ENCODE assay signal across 8 mouse cellular contexts in genomic region chr3:144719901-144720747, GRCm38 (mm10). TPM values are rescaled to one million over a fixed set of nuclear protein-coding genes. Genes with fewer than 3 reads are reported as not detected.
DNase-seq lines count a peak whose midpoint lies in the region; ATAC-seq and TF ChIP-seq lines count a peak whose summit lies in the region.

Sh3glb1 (minus strand) TSS chr3:144720335.

- intact Hi-C loops in gastrocnemius, adult 2 months (cut with DNase I): loop anchor here (1.0 to 10.0 kb wide), 2 partner anchors 28 to 515 kb away; partner anchors contain the start of gene Lmo4
- intact Hi-C loops in left cerebral cortex, adult 2 months (cut with DNase I): loop anchor here (1.0 to 10.0 kb wide), 5 partner anchors 28 to 515 kb away; partner anchors contain the start of genes Hs2st1, Lmo4, Odf2l and Selenof

- no peak for TF ChIP-seq CTCF in gastrocnemius, adult 2 months (IDR thresholded peaks at IDR 0.05)
- TF ChIP-seq CTCF in hindbrain, postnatal 0 days (IDR thresholded peaks at IDR 0.05; ENCODE audit: low read depth): peak; percentile 99
- TF ChIP-seq CTCF in left cerebral cortex, adult 2 months (IDR thresholded peaks at IDR 0.05): no peak; the same call in none of the 2 replicates

- peaks cover 12% of the 10 kb centered on the region for H3K4me1 ChIP-seq in hindbrain, postnatal 0 days (ENCODE audit: insufficient read depth, low read length)

- peak within 1 kb of the TSS; percentile 89 for H3K4me2 ChIP-seq in hindbrain, postnatal 0 days (ENCODE audit: low read depth, low read length)

- WGBS in hindbrain, postnatal 0 days: under 1% methylated on average over 55 of the region's 98 CpGs

- H3K9me3 ChIP-seq in hindbrain, postnatal 0 days (ENCODE audit: low read length): no peaks in the 10 kb centered on the region

- peak within 1 kb of the TSS; percentile 96 for H3K27ac ChIP-seq in gastrocnemius, adult 2 months
- H3K27ac ChIP-seq in hindbrain, postnatal 0 days: peak within 1 kb of the TSS; percentile 98
- peak within 1 kb of the TSS; percentile 94 for H3K27ac ChIP-seq in left cerebral cortex, adult 2 months

- H3K36me3 ChIP-seq in hindbrain, postnatal 0 days (ENCODE audit: insufficient read depth, low read length): no peaks in the 10 kb centered on the region

- H3K4me3 ChIP-seq in gastrocnemius, adult 2 months: peak within 1 kb of the TSS; percentile 76
- peak within 1 kb of the TSS; percentile 87 for H3K4me3 ChIP-seq in hindbrain, postnatal 0 days (ENCODE audit: low read length)
- H3K4me3 ChIP-seq in left cerebral cortex, adult 2 months: peak within 1 kb of the TSS; percentile 67

- DNase-seq in WW6 (ENCODE audit: low read depth, low spot score): peak; percentile 57
- peak; percentile 99 to 100 for DNase-seq in cerebellum, postnatal 4 days (ENCODE audit: low spot score in 2 of 2)
- peak; percentile 99 for DNase-seq in gastrocnemius, adult 2 months
- peak; percentile 96 for DNase-seq in hindbrain, postnatal 0 days (ENCODE audit: low spot score)
- peak; percentile 96 to 100 for DNase-seq in left cerebral cortex, adult 2 months (ENCODE audit: extremely low spot score in 1 of 2, low spot score in 2 of 2)
- peak; percentile 97 to 99 for DNase-seq in right cerebral cortex, adult 2 months (ENCODE audit: low spot score in 2 of 2)
- peak; percentile 97 for DNase-seq in urinary bladder, postnatal 14 days (ENCODE audit: low spot score)

- peak within 1 kb of the TSS; percentile 93 for H3K9ac ChIP-seq in hindbrain, postnatal 0 days (replicated peaks; ENCODE audit: low read length)

- H3K27me3 ChIP-seq in hindbrain, postnatal 0 days (ENCODE audit: insufficient read depth, low read length): no peaks in the 10 kb centered on the region

- peak; percentile 94 for ATAC-seq in hindbrain, postnatal 0 days
- ATAC-seq in megakaryocyte, adult 5-6 weeks (ENCODE audit: poor library complexity, severe bottlenecking): peak; percentile 75

RNA-seq across cellular contexts. Expression of gene Sh3glb1, which starts in this region (rescaled TPM):
- total RNA-seq in gastrocnemius, adult 2 months (2021): 100 to 1,000 TPM; 328 to 379 TPM
- total RNA-seq in hindbrain, postnatal 0 days (2014; rRNA removed): 61.3 and 89.1 TPM in 2 replicates
- polyA plus RNA-seq in hindbrain, postnatal 0 days (2015; fragmentation: Nextera tagmentation; extraction: Ambion mirVana): 118 and 122 TPM in 2 replicates
- 10 to 100 TPM; 53.4 to 59.9 TPM for total RNA-seq in left cerebral cortex, adult 2 months (2021)
- total RNA-seq in megakaryocyte, adult 5-6 weeks (2015): 255 and 267 TPM in 2 replicates
- total RNA-seq in megakaryocyte, adult 5-6 weeks (2017): 110 TPM in 2 replicates

Comparison
In these comparisons a context has a peak if more than half of its experiments do, and no peak if none do; other contexts are left out.
1. Peak in every context shown above with its lines: DNase-seq, ATAC-seq, H3K4me3 ChIP-seq and H3K27ac ChIP-seq.